Mouse (Mus musculus): ENCODE data around the gene Fat1.
"Not testable (repeated sequence)": the region's sequence is repeated elsewhere in the genome, so short reads cannot be mapped to it uniquely, and the experiment has no call there.

Fat1 gene

GRCm38 (mm10) chr8:45064197-45064869 is 129.1 kb downstream of the Fat1 start:
- DNase-seq (ENCODE audit: low spot score in 2 of 2), result no peak

GRCm38 (mm10) chr8:45065391-45065790 is 130.1 kb downstream of the Fat1 start:
- not testable (repeated sequence) for DNase-seq (ENCODE audit: low spot score in 2 of 2)

- DNase-seq (ENCODE audit: low spot score in 2 of 2), result peak; percentile 93 to 96
Observed at GRCm38 (mm10) chr8:45068759-45069386, 133.6 kb downstream of the Fat1 start, which contains the start of gene Mtnr1a. Gene Mtnr1a (plus strand): TSS chr8:45069137.

GRCm38 (mm10) chr8:45070949-45071348 is 135.7 kb downstream of the Fat1 start:
- DNase-seq (ENCODE audit: low spot score in 2 of 2), result no peak

- no peak for DNase-seq (ENCODE audit: low spot score in 2 of 2)
Observed at GRCm38 (mm10) chr8:45080850-45081249, 145.6 kb downstream of the Fat1 start.

- DNase-seq (ENCODE audit: low spot score in 2 of 2), result no peak
Observed at GRCm38 (mm10) chr8:45093599-45093998, 158.4 kb downstream of the Fat1 start.
